Mouse (Mus musculus) heart, embryonic 13.5 days (tissue): ENCODE measurements at regions not wholly inside any gene's neighbourhood (a gene's known extent, or its start where the extent isn't known, plus 50 kb on each side); places are given as distances from the start of the nearest gene placed in this dataset.

Source experiments
- ATAC-seq: fragments of 200-750 bp; cut with Nextera tagmentation; 2 replicates; pipeline ENCODE4 v1.8.0; 2017; ENCODE audit warnings: moderate TSS enrichment; ENCODE audit not compliant: insufficient number of reproducible peaks, low FRiP score, low TSS enrichment; ENCODE audit errors: extremely low read depth
- H3K27ac ChIP-seq: fragments of 300-500 bp; sonication (generic); replicated peaks from 2 replicates; pipeline ENCODE4 v1.5.1; 2015; ENCODE audit warnings: moderate library complexity, mild to moderate bottlenecking, inconsistent platforms
- H3K27me3 ChIP-seq: fragments of 300-500 bp; sonication (generic); replicated peaks from 2 replicates; pipeline ENCODE4 v1.6.1; 2015; ENCODE audit warnings: mild to moderate bottlenecking, inconsistent platforms
- H3K36me3 ChIP-seq: fragments of 300-500 bp; sonication (generic); 2 replicates; pipeline ENCODE4 v1.6.1; 2015; ENCODE audit warnings: mild to moderate bottlenecking, inconsistent platforms
- H3K4me1 ChIP-seq: fragments of 300-500 bp; sonication (generic); 2 replicates; pipeline ENCODE4 v1.6.1; 2015; ENCODE audit warnings: inconsistent platforms
- H3K4me2 ChIP-seq: fragments of 300-500 bp; sonication (generic); 2 replicates; pipeline ENCODE4 v1.6.1; 2015; ENCODE audit warnings: inconsistent platforms, mild to moderate bottlenecking, moderate library complexity
- H3K4me3 ChIP-seq: fragments of 300-500 bp; sonication (generic); 2 replicates; pipeline ENCODE4 v1.5.1; 2015; ENCODE audit warnings: moderate library complexity, mild to moderate bottlenecking, inconsistent platforms
- H3K9ac ChIP-seq: fragments of 300-500 bp; sonication (generic); 2 replicates; pipeline ENCODE4 v1.6.1; 2015; ENCODE audit warnings: inconsistent platforms, mild to moderate bottlenecking, moderate library complexity
- H3K9me3 ChIP-seq: fragments of 300-500 bp; sonication (generic); 2 replicates; pipeline ENCODE4 v1.6.1; 2016; ENCODE audit warnings: inconsistent platforms
- WGBS: fragments of 180-500 bp; shearing (Covaris S2); methylation state at CpG from one replicate; pipeline ENCODE4 v1.1.7; 2015; ENCODE audit warnings: mixed read lengths; 5-methylcytosine and 5-hydroxymethylcytosine counted together

- no peak for ATAC-seq
- H3K4me1 ChIP-seq = peaks cover 30% of the 10 kb centered on the region
- no peaks in the 10 kb centered on the region for H3K36me3 ChIP-seq
- peak overlapping the region; percentile 73 for H3K27ac ChIP-seq
- H3K9me3 ChIP-seq = no peaks in the 10 kb centered on the region
- H3K9ac ChIP-seq = no peak overlapping the region
- no peaks in the 10 kb centered on the region for H3K27me3 ChIP-seq
- WGBS = 71% methylated on average over 9 of the region's 9 CpGs
- no peak overlapping the region for H3K4me2 ChIP-seq
- no peak overlapping the region for H3K4me3 ChIP-seq
Observed at GRCm38 (mm10) chr15:36400311-36400840, 607.2 kb downstream of the Zfp706 start.

DNA sequence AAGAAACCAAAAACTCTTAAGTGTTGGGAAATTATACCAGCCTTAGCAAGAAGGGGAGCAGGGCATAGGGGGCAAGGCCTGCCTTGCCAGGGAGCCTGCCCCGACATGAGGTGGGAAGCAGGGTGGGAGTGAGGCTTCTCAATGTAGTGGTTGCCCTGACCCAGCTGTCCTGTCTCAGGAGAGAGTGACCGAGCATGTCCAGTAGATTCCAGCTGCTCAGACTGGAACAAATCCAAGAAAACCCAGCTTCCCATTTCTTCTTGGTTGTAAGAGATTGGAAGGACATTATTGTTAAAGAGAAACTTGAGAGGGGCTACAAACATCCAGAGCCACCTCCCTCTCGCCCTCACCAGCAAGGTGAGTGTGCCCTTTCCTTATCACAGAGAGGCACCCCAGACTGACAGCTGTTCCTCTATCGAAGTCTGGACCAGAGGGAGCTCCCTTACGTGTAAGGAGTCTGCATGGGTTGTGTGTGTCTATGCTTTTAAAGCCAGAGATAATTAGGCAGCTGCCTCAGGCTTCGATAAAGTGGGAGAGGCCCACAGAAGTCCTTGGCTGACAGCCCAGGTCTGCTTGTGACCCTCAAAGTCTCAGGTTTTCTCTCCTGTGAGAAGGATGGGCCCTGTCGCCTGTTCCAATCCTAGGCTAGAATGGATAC is 608.1 kb downstream of the Zfp706 start:
- Histone ChIP-seq H3K27ac (peak overlapping the region; percentile 73), H3K4me2 (peak overlapping the region; percentile 34), H3K9ac (no peak overlapping the region), H3K9me3 (no peaks in the 10 kb centered on the region), H3K36me3 (no peaks in the 10 kb centered on the region), H3K4me1 (peaks cover 30% of the 10 kb centered on the region), H3K4me3 (no peak overlapping the region), H3K27me3 (no peaks in the 10 kb centered on the region)
- WGBS = 17% methylated on average over 7 of the region's 7 CpGs
- ATAC-seq = no peak

DNA sequence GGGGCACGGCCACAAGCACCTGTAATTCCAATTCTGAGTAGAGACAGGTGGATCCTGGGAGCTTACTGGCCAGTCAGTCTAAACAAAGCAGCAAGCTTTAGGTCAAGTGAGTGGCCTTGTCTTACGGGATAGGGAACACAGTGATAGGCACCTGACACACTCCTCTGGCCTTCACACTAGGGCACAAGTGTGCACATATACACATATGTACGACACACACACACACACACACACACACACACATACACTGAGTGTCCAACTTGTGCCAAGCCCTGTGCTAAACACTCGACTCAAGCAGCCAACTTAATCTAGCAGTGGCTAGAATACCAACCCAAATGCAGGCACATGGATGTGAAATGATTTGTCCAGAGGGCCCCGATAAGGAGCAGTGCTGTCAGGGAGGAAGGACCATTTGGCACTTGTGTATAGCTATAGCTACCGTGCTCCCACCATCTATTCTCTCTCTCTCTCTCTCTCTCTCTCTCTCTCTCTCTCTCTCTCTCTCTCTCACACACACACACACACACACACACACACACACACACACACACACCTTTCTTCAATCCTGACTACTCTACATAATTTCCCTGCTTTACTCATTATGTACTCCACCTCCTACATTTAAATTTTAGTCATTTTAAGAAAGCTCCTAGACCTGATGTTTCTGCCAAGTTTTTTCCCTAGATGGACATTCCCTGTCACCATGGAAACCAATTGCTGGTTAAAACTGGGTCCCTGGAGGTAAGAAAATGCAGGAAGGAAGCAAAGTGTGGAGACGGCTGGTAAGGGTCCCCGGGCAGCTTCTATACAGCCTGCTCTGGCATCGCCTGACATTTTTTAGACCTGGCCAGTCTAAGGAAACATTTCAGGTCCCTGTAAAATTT is 609.2 kb downstream of the Zfp706 start:
- no peak overlapping the region for H3K27ac ChIP-seq
- no peak overlapping the region for H3K9ac ChIP-seq
- no peak overlapping the region for H3K4me3 ChIP-seq
- H3K36me3 ChIP-seq = no peaks in the 10 kb centered on the region
- no peaks in the 10 kb centered on the region for H3K27me3 ChIP-seq
- H3K4me1 ChIP-seq = peaks cover 29% of the 10 kb centered on the region
- 63% methylated on average over 9 of the region's 9 CpGs for WGBS
- no peaks in the 10 kb centered on the region for H3K9me3 ChIP-seq
- no peak for ATAC-seq
- H3K4me2 ChIP-seq = no peak overlapping the region

- Histone ChIP-seq H3K27me3 (no peaks in the 10 kb centered on the region), H3K9ac (no peak overlapping the region), H3K4me3 (no peak overlapping the region), H3K36me3 (no peaks in the 10 kb centered on the region), H3K27ac (no peak overlapping the region), H3K9me3 (no peaks in the 10 kb centered on the region), H3K4me2 (no peak overlapping the region), H3K4me1 (peaks cover 24% of the 10 kb centered on the region)
- 82% methylated on average over 6 of the region's 6 CpGs for WGBS
- ATAC-seq = no peak
Observed at GRCm38 (mm10) chr15:36396791-36397190, 610.8 kb downstream of the Zfp706 start.

GRCm38 (mm10) chr15:36396245-36396644 is 611.3 kb downstream of the Zfp706 start:
- no peak for ATAC-seq
- Histone ChIP-seq H3K9me3 (no peaks in the 10 kb centered on the region), H3K4me2 (no peak overlapping the region), H3K4me3 (no peak overlapping the region), H3K9ac (no peak overlapping the region), H3K27me3 (no peaks in the 10 kb centered on the region), H3K36me3 (no peaks in the 10 kb centered on the region), H3K27ac (no peak overlapping the region), H3K4me1 (peaks cover 24% of the 10 kb centered on the region)
- WGBS = 59% methylated on average over 2 of the region's 2 CpGs

GRCm38 (mm10) chr15:36395672-36396050 is 611.9 kb downstream of the Zfp706 start:
- no peaks in the 10 kb centered on the region for H3K27me3 ChIP-seq
- WGBS = 52% methylated on average over 4 of the region's 4 CpGs
- no peak overlapping the region for H3K4me2 ChIP-seq
- H3K36me3 ChIP-seq = no peaks in the 10 kb centered on the region
- H3K4me3 ChIP-seq = no peak overlapping the region
- no peak overlapping the region for H3K27ac ChIP-seq
- H3K4me1 ChIP-seq = peaks cover 24% of the 10 kb centered on the region
- no peak overlapping the region for H3K9ac ChIP-seq
- no peak for ATAC-seq
- no peaks in the 10 kb centered on the region for H3K9me3 ChIP-seq

DNA sequence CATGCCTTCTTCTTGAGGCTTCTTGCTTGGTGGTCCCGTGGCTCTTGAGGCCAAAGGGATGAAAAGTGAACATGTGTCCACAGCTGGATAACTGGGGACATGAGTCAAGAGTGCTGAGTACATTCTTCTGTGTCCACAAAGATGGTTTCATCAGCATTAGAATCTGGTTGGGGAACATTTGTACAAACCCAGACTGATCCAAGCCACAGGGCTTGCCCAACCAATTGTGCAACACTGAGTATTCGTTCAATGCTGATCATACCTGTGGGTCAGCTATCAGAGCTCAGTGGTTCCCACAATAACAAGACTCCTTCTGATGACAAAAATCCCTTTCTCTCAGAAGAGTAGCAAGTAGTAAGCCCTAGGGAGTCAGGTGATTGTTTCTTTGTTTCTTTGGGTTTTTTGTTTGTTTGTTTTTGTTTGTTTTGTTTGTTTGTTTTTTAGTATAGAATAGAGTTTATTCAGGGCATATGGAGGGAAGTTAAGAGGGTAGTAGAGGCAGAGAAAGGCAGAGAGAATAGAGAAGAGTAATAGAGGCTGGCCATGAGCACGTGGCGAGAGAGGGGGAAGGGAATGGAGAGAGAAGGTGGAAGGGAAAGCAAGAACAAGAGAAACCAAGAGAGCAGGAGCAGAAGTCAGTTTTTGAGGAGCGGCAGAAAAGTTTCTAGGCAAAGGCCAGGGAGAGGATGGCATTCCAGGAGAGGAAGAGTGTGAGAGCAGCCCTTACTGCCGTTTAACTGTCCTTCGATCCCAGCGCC is 612.5 kb downstream of the Zfp706 start:
- Histone ChIP-seq H3K4me2 (no peak overlapping the region), H3K36me3 (no peaks in the 10 kb centered on the region), H3K9me3 (no peaks in the 10 kb centered on the region), H3K27ac (no peak overlapping the region), H3K27me3 (no peaks in the 10 kb centered on the region), H3K4me3 (no peak overlapping the region), H3K9ac (no peak overlapping the region), H3K4me1 (peaks cover 19% of the 10 kb centered on the region)
- ATAC-seq = no peak
- WGBS = 70% methylated on average over 8 of the region's 8 CpGs

DNA sequence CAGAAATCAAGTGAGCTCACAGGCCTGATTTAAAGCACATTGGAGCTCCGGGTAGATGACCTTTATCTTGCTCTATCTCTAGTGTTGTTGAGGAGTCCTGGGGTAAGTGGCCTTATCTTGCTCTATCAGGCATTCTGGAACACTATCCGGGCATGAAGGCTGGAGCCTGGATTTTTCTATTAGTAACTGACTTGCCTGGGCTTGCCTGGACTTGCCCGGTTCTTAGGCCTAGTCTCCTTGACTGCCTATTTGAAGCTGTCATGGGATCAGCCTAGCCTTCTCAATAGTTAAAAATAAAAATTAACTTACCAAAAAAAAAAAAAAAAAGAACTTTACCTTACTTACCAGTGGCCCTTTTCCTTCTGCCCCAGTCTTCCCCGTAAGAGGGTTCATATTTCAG is 617.8 kb downstream of the Zfp706 start:
- H3K36me3 ChIP-seq = no peaks in the 10 kb centered on the region
- no peak overlapping the region for H3K9ac ChIP-seq
- no peak for ATAC-seq
- no peak overlapping the region for H3K27ac ChIP-seq
- no peaks in the 10 kb centered on the region for H3K27me3 ChIP-seq
- H3K4me3 ChIP-seq = no peak overlapping the region
- WGBS = 33% methylated on average over 4 of the region's 4 CpGs
- no peaks in the 10 kb centered on the region for H3K9me3 ChIP-seq
- no peak overlapping the region for H3K4me2 ChIP-seq
- peaks cover 5% of the 10 kb centered on the region; the same call in 1 of the 2 replicates for H3K4me1 ChIP-seq

GRCm38 (mm10) chr15:36381228-36381671 is 626.3 kb downstream of the Zfp706 start:
- Histone ChIP-seq H3K27me3 (no peaks in the 10 kb centered on the region), H3K36me3 (no peaks in the 10 kb centered on the region), H3K4me3 (peak overlapping the region; percentile 45), H3K4me1 (peaks cover 20% of the 10 kb centered on the region), H3K9ac (peak overlapping the region; percentile 73), H3K4me2 (peak overlapping the region; percentile 74), H3K27ac (peak overlapping the region; percentile 68), H3K9me3 (peaks cover 3% of the 10 kb centered on the region; the same call in 1 of the 2 replicates)
- WGBS = 2% methylated on average over 8 of the region's 8 CpGs
- 0 out of 2 replicates have a peak, but pooled peaks have one; percentile 19 for ATAC-seq

GRCm38 (mm10) chr15:36380461-36381227 is 626.9 kb downstream of the Zfp706 start:
- H3K9me3 ChIP-seq = peaks cover 3% of the 10 kb centered on the region; the same call in 1 of the 2 replicates
- H3K4me2 ChIP-seq = peak overlapping the region; percentile 74
- no peaks in the 10 kb centered on the region for H3K36me3 ChIP-seq
- H3K4me1 ChIP-seq = peaks cover 20% of the 10 kb centered on the region
- WGBS = 8% methylated on average over 17 of the region's 17 CpGs
- ATAC-seq = peak; percentile 37; the same call in 1 of the 2 replicates
- H3K27ac ChIP-seq = peak overlapping the region; percentile 68
- peak overlapping the region; percentile 73 for H3K9ac ChIP-seq
- peak overlapping the region; percentile 45 for H3K4me3 ChIP-seq
- no peaks in the 10 kb centered on the region for H3K27me3 ChIP-seq
